Mouse (Mus musculus): Measurements from ENCODE around the gene Sppl2c. TPM values are rescaled to one million over a fixed set of nuclear protein-coding genes. Genes with fewer than 3 reads are reported as not detected.

Sppl2c gene
- total RNA-seq (2014; rRNA removed) (0.19 TPM in 1 of 2 replicates, not detected in the other), polyA plus RNA-seq (2015; fragmentation: Nextera tagmentation; extraction: Ambion mirVana) (not detected in 2 replicates)

- H3K9ac ChIP-seq = no peak within 1 kb of the TSS
- no peaks in the 10 kb centered on the region for H3K9me3 ChIP-seq (ENCODE audit: low read length)
- no peaks in the 10 kb centered on the region for H3K4me1 ChIP-seq (ENCODE audit: insufficient read depth)
- no peak within 1 kb of the TSS for H3K27ac ChIP-seq (ENCODE audit: low read depth, low read length)
- no peak for DNase-seq
- no peak for ATAC-seq
- H3K36me3 ChIP-seq (ENCODE audit: insufficient read depth) = no peaks in the 10 kb centered on the region
- no peak within 1 kb of the TSS for H3K4me2 ChIP-seq (ENCODE audit: low read depth)
- TF ChIP-seq CTCF (IDR thresholded peaks at IDR 0.05; ENCODE audit: low read depth) = no peak
- H3K4me3 ChIP-seq (ENCODE audit: low read depth, low read length) = no peak within 1 kb of the TSS
- 89% methylated on average over 13 of the region's 13 CpGs for WGBS
- H3K27me3 ChIP-seq (ENCODE audit: insufficient read depth, low read length) = no peaks in the 10 kb centered on the region
Observed at GRCm38 (mm10) chr11:104186135-104186836, at the start of gene Sppl2c. TSS of gene Sppl2c (plus strand) at chr11:104186327.

GRCm38 (mm10) chr11:104138976-104139375 lies 47.2 kb upstream of the Sppl2c start:
- no peak for TF ChIP-seq CTCF (IDR thresholded peaks at IDR 0.05; ENCODE audit: low read depth)
- peaks cover 5% of the 10 kb centered on the region for H3K27me3 ChIP-seq (ENCODE audit: insufficient read depth, low read length)
- DNase-seq (no peak), ATAC-seq (no peak)
- H3K36me3 ChIP-seq (ENCODE audit: insufficient read depth) = no peaks in the 10 kb centered on the region
- no peak overlapping the region for H3K4me3 ChIP-seq (ENCODE audit: low read depth, low read length)
- no peaks in the 10 kb centered on the region for H3K4me1 ChIP-seq (ENCODE audit: insufficient read depth)
- whole genome bisulfite sequencing = 74% methylated on average over 3 of the region's 3 CpGs
- no peak overlapping the region for H3K4me2 ChIP-seq (ENCODE audit: low read depth)
- H3K27ac ChIP-seq (ENCODE audit: low read depth, low read length) = no peak overlapping the region
- no peak overlapping the region for H3K9ac ChIP-seq
- no peaks in the 10 kb centered on the region for H3K9me3 ChIP-seq (ENCODE audit: low read length)

GRCm38 (mm10) chr11:104144930-104145329 lies 41.2 kb upstream of the Sppl2c start:
- Histone ChIP-seq H3K4me2 (ENCODE audit: low read depth) (no peak overlapping the region), H3K27ac (ENCODE audit: low read depth, low read length) (no peak overlapping the region), H3K9ac (no peak overlapping the region), H3K27me3 (ENCODE audit: insufficient read depth, low read length) (no peaks in the 10 kb centered on the region), H3K4me1 (ENCODE audit: insufficient read depth) (no peaks in the 10 kb centered on the region), H3K9me3 (ENCODE audit: low read length) (no peaks in the 10 kb centered on the region), H3K4me3 (ENCODE audit: low read depth, low read length) (no peak overlapping the region), H3K36me3 (ENCODE audit: insufficient read depth) (no peaks in the 10 kb centered on the region)
- 98% methylated on average over 1 of the region's 1 CpGs for WGBS
- DNase-seq (no peak), ATAC-seq (no peak)
- no peak for TF ChIP-seq CTCF (IDR thresholded peaks at IDR 0.05; ENCODE audit: low read depth)

- DNase-seq (no peak), ATAC-seq (no peak)
- no peaks in the 10 kb centered on the region for H3K27me3 ChIP-seq (ENCODE audit: insufficient read depth, low read length)
- H3K36me3 ChIP-seq (ENCODE audit: insufficient read depth) = no peaks in the 10 kb centered on the region
- no peak overlapping the region for H3K4me2 ChIP-seq (ENCODE audit: low read depth)
- no peak overlapping the region for H3K9ac ChIP-seq
- no peaks in the 10 kb centered on the region for H3K9me3 ChIP-seq (ENCODE audit: low read length)
- H3K4me1 ChIP-seq (ENCODE audit: insufficient read depth) = no peaks in the 10 kb centered on the region
- WGBS = 68% methylated on average over 7 of the region's 7 CpGs
- no peak overlapping the region for H3K4me3 ChIP-seq (ENCODE audit: low read depth, low read length)
- no peak overlapping the region for H3K27ac ChIP-seq (ENCODE audit: low read depth, low read length)
- TF ChIP-seq CTCF (IDR thresholded peaks at IDR 0.05; ENCODE audit: low read depth) = no peak
Observed at GRCm38 (mm10) chr11:104148787-104149186, 37.3 kb upstream of the Sppl2c start.

- Histone ChIP-seq H3K27ac (ENCODE audit: low read depth, low read length) (no peak overlapping the region), H3K27me3 (ENCODE audit: insufficient read depth, low read length) (no peaks in the 10 kb centered on the region), H3K9ac (no peak overlapping the region), H3K9me3 (ENCODE audit: low read length) (no peaks in the 10 kb centered on the region), H3K4me1 (ENCODE audit: insufficient read depth) (no peaks in the 10 kb centered on the region), H3K4me3 (ENCODE audit: low read depth, low read length) (no peak overlapping the region), H3K4me2 (ENCODE audit: low read depth) (no peak overlapping the region), H3K36me3 (ENCODE audit: insufficient read depth) (no peaks in the 10 kb centered on the region)
- DNase-seq = no peak
- no peak for ATAC-seq
- 27% methylated on average over 5 of the region's 5 CpGs for WGBS
- TF ChIP-seq CTCF (IDR thresholded peaks at IDR 0.05; ENCODE audit: low read depth) = no peak
Observed at GRCm38 (mm10) chr11:104150911-104151310, 35.2 kb upstream of the Sppl2c start.

- Histone ChIP-seq H3K27ac (ENCODE audit: low read depth, low read length) (no peak overlapping the region), H3K9me3 (ENCODE audit: low read length) (no peaks in the 10 kb centered on the region), H3K36me3 (ENCODE audit: insufficient read depth) (no peaks in the 10 kb centered on the region), H3K9ac (no peak overlapping the region), H3K4me3 (ENCODE audit: low read depth, low read length) (no peak overlapping the region), H3K27me3 (ENCODE audit: insufficient read depth, low read length) (no peaks in the 10 kb centered on the region), H3K4me2 (ENCODE audit: low read depth) (no peak overlapping the region), H3K4me1 (ENCODE audit: insufficient read depth) (peaks cover 12% of the 10 kb centered on the region; the same call in 1 of the 2 replicates)
- no peak for TF ChIP-seq CTCF (IDR thresholded peaks at IDR 0.05; ENCODE audit: low read depth)
- no peak for DNase-seq
- ATAC-seq = no peak
- 59% methylated on average over 4 of the region's 4 CpGs for WGBS
Observed at GRCm38 (mm10) chr11:104154332-104154731, 31.8 kb upstream of the Sppl2c start.

- no peak for ATAC-seq
- H3K4me3 ChIP-seq (ENCODE audit: low read depth, low read length) = no peak overlapping the region
Observed at GRCm38 (mm10) chr11:104154820-104155635, 31.1 kb upstream of the Sppl2c start.

More at GRCm38 (mm10) chr11:104154820-104155635, 31.1 kb upstream of the Sppl2c start:
- 55% methylated on average over 9 of the region's 9 CpGs for WGBS
- no peaks in the 10 kb centered on the region for H3K9me3 ChIP-seq (ENCODE audit: low read length)
- no peak overlapping the region for H3K9ac ChIP-seq
- no peak overlapping the region for H3K27ac ChIP-seq (ENCODE audit: low read depth, low read length)
- no peak for TF ChIP-seq CTCF (IDR thresholded peaks at IDR 0.05; ENCODE audit: low read depth)
- no peaks in the 10 kb centered on the region for H3K27me3 ChIP-seq (ENCODE audit: insufficient read depth, low read length)
- H3K4me1 ChIP-seq (ENCODE audit: insufficient read depth) = peaks cover 12% of the 10 kb centered on the region; the same call in 1 of the 2 replicates
- no peak overlapping the region for H3K4me2 ChIP-seq (ENCODE audit: low read depth)
- DNase-seq = no peak
- H3K36me3 ChIP-seq (ENCODE audit: insufficient read depth) = no peaks in the 10 kb centered on the region
